Mouse (Mus musculus) E14TG2a.4 (cell line): ENCODE results near the gene Stim2.

Experiments
- H3K27me3 ChIP-seq: 2 replicates; pipeline ENCODE4 v1.6.1; 2014; ENCODE audit warnings: low read length, control low read depth; ENCODE audit not compliant: insufficient read depth
- H3K36me3 ChIP-seq: 2 replicates; pipeline ENCODE4 v1.6.1; 2014; ENCODE audit warnings: low read length, control low read depth; ENCODE audit not compliant: insufficient read depth
- H3K4me1 ChIP-seq: replicated peaks from 2 replicates; pipeline ENCODE4 v1.6.1; 2014; ENCODE audit warnings: low read depth, low read length, control low read depth
- H3K4me3 ChIP-seq: replicated peaks from 2 replicates; pipeline ENCODE4 v1.5.1; 2014; ENCODE audit warnings: mild to moderate bottlenecking, low read length
- H3K9me3 ChIP-seq: 2 replicates; pipeline ENCODE4 v1.6.1; 2014; ENCODE audit warnings: low read length, control low read depth
- CTCF ChIP-seq: conservative IDR thresholded peaks from 2 replicates; pipeline ENCODE4 v1.5.1; 2014; ENCODE audit warnings: low read length
- NANOG ChIP-seq: IDR thresholded peaks from 2 replicates; pipeline ENCODE4 v1.6.1; 2014; ENCODE audit warnings: borderline replicate concordance, low read length, mixed read lengths
- POU5F1 ChIP-seq: IDR thresholded peaks from 2 replicates; pipeline ENCODE4 v1.6.1; 2014; ENCODE audit warnings: low read length, borderline replicate concordance

Gene Stim2

GRCm38 (mm10) chr5:53961229-53961628, 37.1 kb upstream of the Stim2 start:
- TF ChIP-seq CTCF (no peak), POU5F1 (no peak), NANOG (no peak)
- Histone ChIP-seq H3K9me3 (no peaks in the 10 kb centered on the region), H3K27me3 (no peaks in the 10 kb centered on the region), H3K4me3 (no peak overlapping the region), H3K36me3 (no peaks in the 10 kb centered on the region), H3K4me1 (no peaks in the 10 kb centered on the region)

- no peaks in the 10 kb centered on the region for H3K27me3 ChIP-seq
- no peaks in the 10 kb centered on the region for H3K4me1 ChIP-seq
- no peaks in the 10 kb centered on the region for H3K36me3 ChIP-seq
- H3K4me3 ChIP-seq = no peak overlapping the region
- TF ChIP-seq CTCF (no peak), POU5F1 (no peak), NANOG (no peak)
- no peaks in the 10 kb centered on the region for H3K9me3 ChIP-seq
Observed at GRCm38 (mm10) chr5:53961830-53962515, 36.3 kb upstream of the Stim2 start.

GRCm38 (mm10) chr5:53965656-53966055, 32.6 kb upstream of the Stim2 start:
- H3K4me3 ChIP-seq = no peak overlapping the region

GRCm38 (mm10) chr5:53967560-53967959, 30.7 kb upstream of the Stim2 start:
- no peaks in the 10 kb centered on the region for H3K4me1 ChIP-seq
- no peaks in the 10 kb centered on the region for H3K36me3 ChIP-seq
- 0 out of 2 replicates have a peak, but pooled peaks cover 6% of the 10 kb centered on the region for H3K27me3 ChIP-seq
- TF ChIP-seq NANOG (no peak), POU5F1 (no peak), CTCF (no peak)
- no peak overlapping the region for H3K4me3 ChIP-seq
- no peaks in the 10 kb centered on the region for H3K9me3 ChIP-seq

More at GRCm38 (mm10) chr5:53965656-53966055, 32.6 kb upstream of the Stim2 start:
- H3K4me1 ChIP-seq = no peaks in the 10 kb centered on the region
- TF ChIP-seq NANOG = no peak
- TF ChIP-seq CTCF = no peak
- TF ChIP-seq POU5F1 = no peak
- no peaks in the 10 kb centered on the region for H3K36me3 ChIP-seq
- 0 out of 2 replicates have a peak, but pooled peaks cover 5% of the 10 kb centered on the region for H3K27me3 ChIP-seq
- H3K9me3 ChIP-seq = no peaks in the 10 kb centered on the region

- no peaks in the 10 kb centered on the region for H3K9me3 ChIP-seq
- TF ChIP-seq POU5F1 (no peak), CTCF (no peak), NANOG (no peak)
- H3K36me3 ChIP-seq = no peaks in the 10 kb centered on the region
- H3K27me3 ChIP-seq = 0 out of 2 replicates have a peak, but pooled peaks cover 6% of the 10 kb centered on the region
- no peak overlapping the region for H3K4me3 ChIP-seq
- no peaks in the 10 kb centered on the region for H3K4me1 ChIP-seq
Observed at GRCm38 (mm10) chr5:53970178-53970577, 28.1 kb upstream of the Stim2 start.

- Histone ChIP-seq H3K4me1 (peaks cover 2% of the 10 kb centered on the region; the same call in 1 of the 2 replicates), H3K9me3 (no peaks in the 10 kb centered on the region), H3K4me3 (no peak overlapping the region), H3K27me3 (0 out of 2 replicates have a peak, but pooled peaks cover 6% of the 10 kb centered on the region), H3K36me3 (no peaks in the 10 kb centered on the region)
- no peak for TF ChIP-seq NANOG
- no peak for TF ChIP-seq POU5F1
- no peak for TF ChIP-seq CTCF
Observed at GRCm38 (mm10) chr5:53971201-53971600, 27.1 kb upstream of the Stim2 start.

- Histone ChIP-seq H3K4me3 (no peak overlapping the region), H3K9me3 (no peaks in the 10 kb centered on the region), H3K27me3 (peaks cover 15% of the 10 kb centered on the region; the same call in 1 of the 2 replicates), H3K4me1 (peaks cover 5% of the 10 kb centered on the region), H3K36me3 (no peaks in the 10 kb centered on the region)
- TF ChIP-seq POU5F1 (no peak), CTCF (no peak), NANOG (no peak)
Observed at GRCm38 (mm10) chr5:53972905-53973304, 25.4 kb upstream of the Stim2 start.

- no peak overlapping the region for H3K4me3 ChIP-seq
- peaks cover 5% of the 10 kb centered on the region for H3K4me1 ChIP-seq
- H3K27me3 ChIP-seq = peaks cover 12% of the 10 kb centered on the region; the same call in 1 of the 2 replicates
- TF ChIP-seq CTCF (no peak), NANOG (no peak), POU5F1 (no peak)
- H3K9me3 ChIP-seq = no peaks in the 10 kb centered on the region
- no peaks in the 10 kb centered on the region for H3K36me3 ChIP-seq
Observed at GRCm38 (mm10) chr5:53976497-53976896, 21.8 kb upstream of the Stim2 start.
